Mouse (Mus musculus) ES-E14 (cell line): ENCODE measurements around the gene Adamts17. TPM values are rescaled to one million over a fixed set of nuclear protein-coding genes. Genes with fewer than 3 reads are reported as not detected.

Experiments
- DNase-seq: peaks from one replicate; pipeline ENCODE4 v3.0.0-alpha.2; 2013; ENCODE audit warnings: low read depth, low spot score
- H3K27ac ChIP-seq: 2 replicates; pipeline ENCODE4 v1.5.1; 2012; ENCODE audit warnings: low read depth, mild to moderate bottlenecking, low read length, moderate library complexity, mixed read lengths; ENCODE audit not compliant: poor library complexity, insufficient read depth, severe bottlenecking
- H3K36me3 ChIP-seq: 2 replicates; pipeline ENCODE4 v1.6.1; 2012; ENCODE audit warnings: mild to moderate bottlenecking, low read length, moderate library complexity, mixed read lengths; ENCODE audit not compliant: control insufficient read depth, poor library complexity, insufficient read depth, severe bottlenecking
- H3K4me1 ChIP-seq, 2 experiments: fragments of 150-350 bp in 1 of 2; sonication (generic) in 1 of 2; 2 replicates each; pipeline ENCODE4 v1.6.1; 2012; ENCODE audit warnings: low read length in 2 of 2, mild to moderate bottlenecking in 1 of 2, mixed read lengths in 1 of 2; ENCODE audit not compliant: control insufficient read depth in 2 of 2, insufficient read depth in 2 of 2, poor library complexity in 1 of 2
- H3K4me3 ChIP-seq, 2 experiments: fragments of 150-350 bp in 1 of 2; sonication (generic) in 1 of 2; 2 replicates each; pipeline ENCODE4 v1.5.1; 2012; ENCODE audit warnings: low read length in 2 of 2, low read depth in 1 of 2, mild to moderate bottlenecking in 1 of 2, mixed read lengths in 1 of 2; ENCODE audit not compliant: insufficient read depth in 1 of 2, poor library complexity in 1 of 2, severe bottlenecking in 1 of 2
- H3K9ac ChIP-seq: 2 replicates; pipeline ENCODE4 v1.6.1; 2012; ENCODE audit warnings: low read depth, mild to moderate bottlenecking, low read length, mixed read lengths; ENCODE audit not compliant: poor library complexity, insufficient read depth, severe bottlenecking
- H3K9me3 ChIP-seq: fragments of 150-350 bp; sonication (generic); 2 replicates; pipeline ENCODE4 v1.6.1; 2012; ENCODE audit warnings: low read depth, mild to moderate bottlenecking, low read length; ENCODE audit not compliant: control insufficient read depth, insufficient read depth
- CHD2 ChIP-seq: IDR thresholded peaks from 2 replicates; pipeline ENCODE4 v1.6.1; 2014; ENCODE audit warnings: mild to moderate bottlenecking, low read depth, low read length, inconsistent platforms
- HCFC1 ChIP-seq: IDR thresholded peaks from 2 replicates; pipeline ENCODE4 v1.6.1; 2012; ENCODE audit warnings: low read length, inconsistent platforms, borderline replicate concordance; ENCODE audit not compliant: insufficient read depth
- MAFK ChIP-seq: IDR thresholded peaks from 2 replicates; pipeline ENCODE4 v1.6.1; 2014; ENCODE audit warnings: mild to moderate bottlenecking, low read depth, low read length, inconsistent platforms; ENCODE audit not compliant: insufficient read depth
- ZC3H11A ChIP-seq: IDR thresholded peaks from 2 replicates; pipeline ENCODE4 v1.6.1; 2012; ENCODE audit warnings: low read depth, mild to moderate bottlenecking, inconsistent platforms, low read length, borderline replicate concordance
- ZNF384 ChIP-seq: IDR thresholded peaks from 2 replicates; pipeline ENCODE4 v1.6.1; 2012; ENCODE audit warnings: low read depth, low read length, inconsistent platforms
- in situ Hi-C, 2 experiments: fragments of 600-800 bp; cut with MboI; formaldehyde crosslinking; loops; one replicate each; pipeline ENCODE4 v1.15.1; 2025; ENCODE audit warnings: low sequenced_read_pairs in 2 of 2, inconsistent platforms in 1 of 2; ENCODE audit not compliant: unreplicated experiment in 2 of 2
- total RNA-seq: library from RNA; depleted of rRNA; stranded (reverse); fragments of 300-350 nt; gene quantifications from 2 replicates; pipeline ENCODE4 v1.2.3, GENCODE M21; 2012

Adamts17 gene
- total RNA-seq, 1 experiment: 2.0 TPM

DNA sequence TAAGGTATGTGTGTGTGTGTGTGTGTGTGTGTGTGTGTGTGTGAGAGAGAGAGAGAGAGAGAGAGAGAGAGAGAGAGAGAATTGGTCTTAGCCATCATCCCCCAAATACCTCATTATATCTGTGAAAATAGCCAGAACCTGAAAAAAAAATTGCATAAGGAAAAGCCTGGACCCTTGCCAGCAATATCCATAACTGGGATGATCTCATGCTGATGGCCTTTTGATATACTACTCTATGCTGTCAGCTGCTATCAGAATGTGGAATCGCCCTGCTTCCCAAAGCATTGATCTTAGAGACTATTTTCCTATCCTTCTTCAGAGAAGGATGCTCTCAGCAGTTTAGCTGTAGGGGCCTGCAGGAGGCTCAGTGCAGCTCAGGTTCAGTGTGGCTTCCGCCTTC, 257.6 kb downstream of the Adamts17 start:
- no peaks in the 10 kb centered on the region for H3K9me3 ChIP-seq
- TF ChIP-seq ZNF384 (no peak), ZC3H11A (no peak), CHD2 (no peak), HCFC1 (no peak), MAFK (no peak)
- in situ Hi-C loops: no loop called here
- H3K4me1 ChIP-seq: no peaks in the 10 kb centered on the region
- H3K4me3 ChIP-seq: no peak overlapping the region
- no peak overlapping the region for H3K27ac ChIP-seq
- H3K9ac ChIP-seq: no peak overlapping the region
- no peak for DNase-seq
- no peaks in the 10 kb centered on the region for H3K36me3 ChIP-seq

DNA sequence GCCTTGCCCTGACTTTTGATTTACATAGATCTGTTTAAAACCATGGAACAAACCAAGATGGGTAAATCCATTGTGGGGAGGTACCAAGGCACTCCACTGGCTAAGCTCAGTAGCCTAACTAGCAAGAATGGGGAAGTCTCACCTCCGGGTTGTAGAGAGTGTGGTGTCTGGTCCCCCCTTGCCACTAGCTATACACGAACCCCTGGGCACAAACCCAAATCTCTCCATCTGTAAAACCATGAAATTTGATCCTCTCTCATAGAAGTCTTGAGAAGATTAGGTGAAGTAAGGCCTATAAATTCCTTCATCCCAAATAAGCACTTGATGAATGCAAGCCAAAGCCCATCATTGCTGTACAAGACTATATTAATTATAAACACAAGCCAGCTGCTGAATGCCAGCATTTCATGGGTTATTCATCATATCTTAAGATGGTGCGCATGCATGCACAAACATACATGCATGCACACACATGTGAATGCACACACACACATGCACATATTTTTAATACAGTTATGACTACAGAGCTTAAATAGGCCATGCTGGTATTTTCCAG, 262.0 kb downstream of the Adamts17 start:
- no peak for TF ChIP-seq ZC3H11A
- no peak for TF ChIP-seq ZNF384
- TF ChIP-seq HCFC1: no peak
- no peak for TF ChIP-seq MAFK
- TF ChIP-seq CHD2: no peak
- Histone ChIP-seq H3K36me3 (no peaks in the 10 kb centered on the region), H3K9me3 (no peaks in the 10 kb centered on the region), H3K4me1 (no peaks in the 10 kb centered on the region), H3K9ac (no peak overlapping the region), H3K27ac (no peak overlapping the region), H3K4me3 (no peak overlapping the region)
- in situ Hi-C loops: no loop called here
- DNase-seq: no peak

DNA sequence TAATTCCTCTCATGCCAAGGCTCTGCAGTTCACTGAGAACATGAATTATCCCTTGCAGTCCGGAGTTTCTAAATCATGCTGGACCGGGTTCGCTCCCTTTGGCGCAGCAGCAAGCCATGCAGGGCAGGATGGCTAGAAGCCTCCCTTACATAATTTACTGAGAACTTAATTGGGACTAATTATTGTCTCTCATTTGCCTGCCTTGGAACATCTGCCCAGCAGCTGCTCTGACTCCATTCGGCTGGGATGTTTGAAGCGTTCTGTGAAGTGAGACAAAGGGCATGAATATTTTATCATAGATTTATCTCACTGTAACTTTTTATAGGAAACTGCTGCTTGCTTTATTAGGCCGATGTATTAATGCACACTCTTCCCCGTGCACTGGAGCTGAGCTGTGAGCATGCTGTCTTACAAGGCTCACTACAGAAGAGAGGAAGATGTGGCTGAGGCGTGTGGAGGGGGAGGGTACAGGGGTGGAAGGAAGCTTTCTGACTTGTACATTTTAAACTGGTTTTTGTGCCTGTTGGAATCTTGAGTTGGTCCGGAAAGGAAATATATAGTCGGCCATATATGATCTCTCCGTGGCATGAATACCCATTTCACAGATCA, 271.1 kb downstream of the Adamts17 start:
- in situ Hi-C loops: no loop called here
- Histone ChIP-seq H3K27ac (no peak overlapping the region), H3K36me3 (no peaks in the 10 kb centered on the region), H3K4me3 (no peak overlapping the region), H3K9ac (no peak overlapping the region), H3K9me3 (no peaks in the 10 kb centered on the region), H3K4me1 (no peaks in the 10 kb centered on the region)
- TF ChIP-seq ZNF384 (no peak), HCFC1 (no peak), ZC3H11A (no peak), CHD2 (no peak), MAFK (no peak)
- DNase-seq: no peak

GRCm38 (mm10) chr7:67112495-67113216, 273.1 kb downstream of the Adamts17 start:
- no peak overlapping the region for H3K9ac ChIP-seq
- TF ChIP-seq ZC3H11A (no peak), CHD2 (no peak), MAFK (no peak), ZNF384 (no peak), HCFC1 (no peak)
- no peak for DNase-seq
- H3K4me1 ChIP-seq: no peaks in the 10 kb centered on the region
- H3K27ac ChIP-seq: no peak overlapping the region
- H3K4me3 ChIP-seq: no peak overlapping the region
- in situ Hi-C loops: no loop called here
- no peaks in the 10 kb centered on the region for H3K9me3 ChIP-seq
- H3K36me3 ChIP-seq: no peaks in the 10 kb centered on the region
